Mouse (Mus musculus) adrenal gland (tissue): ENCODE measurements at regions not wholly inside any gene's neighbourhood (a gene's known extent, or its start where the extent isn't known, plus 50 kb on each side); places are given as distances from the start of the nearest gene placed in this dataset.

Source experiments
- intact Hi-C: fragments of 180-260 bp; cut with DNase I; formaldehyde crosslinking; loops from one replicate; pipeline ENCODE4 v1.15.1; 2025

DNA sequence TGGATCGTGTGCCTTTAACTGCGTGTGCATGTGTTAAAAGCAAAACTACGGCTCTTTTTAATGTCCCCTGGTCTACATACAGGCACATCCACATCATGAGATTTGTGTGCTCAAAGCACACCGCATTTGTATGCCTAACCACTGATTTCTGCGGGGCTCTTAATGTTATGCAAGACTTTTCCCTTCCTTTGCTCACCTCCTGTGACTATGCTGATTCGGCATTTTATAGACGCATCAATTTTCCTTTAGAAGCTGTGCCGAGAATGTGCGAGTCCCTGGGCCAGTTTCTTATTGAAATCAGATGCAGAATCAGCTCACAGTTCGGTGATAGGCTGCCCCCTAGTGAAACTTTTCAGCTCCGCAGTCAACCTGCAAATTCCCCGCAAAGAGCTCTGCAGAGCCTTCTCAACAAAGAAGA lies 124.1 kb upstream of the Tank start:
- intact Hi-C loops = loop anchor here (5.0 to 10.0 kb wide), 4 partner anchors 550 to 847 kb away; partner anchors contain the start of gene Itgb6

DNA sequence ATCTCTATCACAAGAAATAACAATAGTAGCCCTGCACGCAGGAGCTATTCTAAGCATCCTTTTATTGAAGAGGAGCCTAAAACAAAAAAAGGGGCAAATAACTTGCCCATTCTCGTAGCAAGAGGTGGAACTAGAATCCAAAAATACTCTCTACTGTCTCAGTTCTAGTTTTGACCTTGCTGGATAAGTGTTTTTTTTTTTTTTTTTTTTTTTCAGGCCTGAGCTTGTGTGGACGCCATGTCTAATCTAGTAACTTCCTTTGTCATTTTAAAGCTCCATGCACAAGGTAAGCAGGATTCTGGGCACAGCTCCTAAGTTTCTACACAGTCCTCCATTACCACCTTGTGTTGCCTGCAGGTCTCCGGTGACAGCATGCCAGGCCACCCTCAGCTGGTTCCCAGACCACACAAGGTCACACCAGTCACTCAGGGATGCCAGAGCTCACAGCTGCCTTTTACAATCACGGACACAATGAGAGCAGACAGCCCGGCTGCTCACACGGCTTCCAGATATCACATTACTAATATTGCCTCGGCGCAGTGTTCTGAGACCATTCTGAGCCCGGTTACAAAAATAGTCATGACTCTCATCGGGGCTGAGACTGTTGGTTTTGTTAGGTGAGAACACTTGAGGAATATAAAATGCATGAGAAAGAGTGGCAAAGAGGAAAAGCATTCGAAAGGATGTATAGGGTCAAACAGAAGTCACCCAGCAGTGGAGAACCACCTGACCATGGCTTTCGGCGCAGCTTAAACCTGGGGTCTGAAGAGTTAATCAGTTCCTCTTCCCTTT lies 124.7 kb upstream of the Tank start:
- intact Hi-C loops = loop anchor here (5.0 to 10.0 kb wide), 4 partner anchors 549 to 846 kb away; partner anchors contain the start of gene Itgb6

DNA sequence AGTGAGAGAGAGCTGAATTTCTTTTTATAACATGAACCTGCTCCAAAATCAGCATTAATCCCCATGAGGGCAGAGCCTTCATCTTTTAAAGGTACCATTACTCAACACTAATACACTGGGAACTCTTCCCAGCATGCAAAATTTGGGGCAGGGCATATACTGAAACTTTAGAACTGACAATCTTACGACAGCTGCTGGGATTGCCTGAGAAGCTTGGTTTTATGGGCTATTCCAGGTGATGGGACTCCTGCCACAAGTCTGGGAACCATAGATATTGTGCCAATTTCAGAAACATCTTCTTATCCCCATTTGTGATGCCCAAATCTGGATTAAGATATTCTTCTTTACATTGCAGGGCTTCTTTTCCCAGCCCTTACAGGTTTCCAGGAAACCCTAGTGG lies 125.8 kb upstream of the Tank start:
- intact Hi-C loops = loop anchor here (5.0 to 10.0 kb wide), 4 partner anchors 548 to 845 kb away; partner anchors contain the start of gene Itgb6

DNA sequence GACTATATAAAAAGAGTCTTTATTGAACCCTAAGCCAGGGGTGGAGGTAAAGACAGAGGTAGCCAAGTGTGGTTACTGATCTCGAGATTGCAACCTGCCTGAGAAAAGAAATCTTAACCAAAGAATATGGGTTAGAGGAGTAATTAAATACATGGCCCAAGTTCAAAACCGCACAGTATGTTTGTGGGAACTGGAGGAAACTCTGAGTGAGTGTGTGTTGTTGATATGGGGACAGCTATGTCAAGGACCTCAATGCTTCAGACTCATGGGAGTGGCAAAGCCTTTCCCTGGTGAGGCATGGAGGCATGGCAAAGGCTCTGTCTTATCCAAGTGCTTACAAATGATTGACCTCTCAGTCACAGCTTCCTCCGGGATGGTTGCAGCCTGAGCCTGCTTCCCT lies 127.7 kb upstream of the Tank start:
- intact Hi-C loops = loop anchor here (5.0 to 10.0 kb wide), 4 partner anchors 546 to 843 kb away; partner anchors contain the start of gene Itgb6

DNA sequence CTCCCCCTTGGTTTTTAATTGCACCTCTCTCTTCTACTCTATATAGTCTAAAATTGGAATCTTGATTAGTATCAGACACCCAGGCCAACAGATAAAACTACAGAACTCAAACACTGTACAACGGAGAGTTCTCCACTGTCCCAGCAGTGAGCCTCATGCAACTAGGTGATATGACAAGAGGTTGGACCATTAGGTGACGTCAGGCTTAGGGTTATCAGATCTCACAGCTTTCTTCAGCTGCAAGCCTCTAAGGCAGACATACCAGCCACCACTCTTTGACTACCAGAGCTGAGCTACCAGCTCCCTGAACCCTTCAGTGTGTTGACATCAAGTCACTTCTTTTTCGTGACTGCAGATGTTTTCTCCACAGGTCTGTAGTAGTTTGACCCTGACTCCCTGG lies 141.8 kb upstream of the Tank start:
- intact Hi-C loops = no loop called here

DNA sequence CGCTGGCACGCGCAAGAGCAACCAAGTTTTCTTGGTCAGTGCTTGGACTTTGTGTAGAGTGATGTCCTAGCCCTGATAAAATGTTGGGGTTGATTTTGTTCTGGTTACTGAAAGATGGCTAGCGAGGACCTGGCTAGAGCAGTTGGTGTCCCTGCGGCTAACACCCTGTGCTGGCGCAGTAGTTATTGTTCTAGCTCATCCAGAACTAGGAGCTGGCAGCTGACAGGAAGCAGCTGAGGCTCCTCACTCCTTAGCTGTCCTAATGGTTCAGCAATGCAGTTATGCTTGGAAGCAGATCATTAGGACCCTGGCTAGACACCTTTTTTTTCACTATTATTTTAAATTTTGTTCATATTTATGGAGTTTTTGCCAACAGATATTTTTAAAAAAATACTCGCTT lies 170.5 kb upstream of the Tank start:
- intact Hi-C loops = loop anchor here (10.0 kb wide), 1 partner anchor 663 kb away; no protein-coding TSS in a partner anchor

DNA sequence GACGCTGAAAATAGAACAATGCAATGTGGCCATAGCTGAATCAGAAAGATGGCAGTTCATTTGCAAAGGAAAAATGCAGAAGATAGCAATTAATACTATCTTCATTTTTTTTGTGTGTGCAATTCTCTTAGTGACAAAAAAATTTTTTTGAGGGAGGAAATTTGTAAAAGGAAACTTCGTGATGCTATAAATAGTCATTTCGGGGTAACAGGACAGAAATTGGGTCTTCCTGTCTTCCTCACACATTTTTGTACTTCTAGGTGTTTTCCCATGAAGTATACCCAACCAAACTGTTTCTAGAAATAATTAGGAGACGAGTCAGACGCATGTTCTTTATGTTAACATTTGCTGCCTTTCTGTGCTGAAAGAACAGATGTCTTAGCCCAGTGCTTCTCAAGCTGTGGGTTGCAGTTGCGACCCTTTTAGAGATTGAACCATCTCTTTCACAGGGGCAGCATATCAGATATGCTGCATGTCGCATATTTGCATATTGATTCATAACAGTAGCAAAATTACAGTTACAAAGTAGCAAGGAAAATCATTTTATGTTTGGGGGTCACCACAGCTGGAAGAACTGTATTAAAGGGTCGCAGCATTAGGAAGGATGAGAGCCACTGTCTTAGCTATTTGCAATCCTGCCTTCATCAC lies 172.2 kb upstream of the Tank start:
- intact Hi-C loops = loop anchor here (10.0 kb wide), 1 partner anchor 661 kb away; no protein-coding TSS in a partner anchor

DNA sequence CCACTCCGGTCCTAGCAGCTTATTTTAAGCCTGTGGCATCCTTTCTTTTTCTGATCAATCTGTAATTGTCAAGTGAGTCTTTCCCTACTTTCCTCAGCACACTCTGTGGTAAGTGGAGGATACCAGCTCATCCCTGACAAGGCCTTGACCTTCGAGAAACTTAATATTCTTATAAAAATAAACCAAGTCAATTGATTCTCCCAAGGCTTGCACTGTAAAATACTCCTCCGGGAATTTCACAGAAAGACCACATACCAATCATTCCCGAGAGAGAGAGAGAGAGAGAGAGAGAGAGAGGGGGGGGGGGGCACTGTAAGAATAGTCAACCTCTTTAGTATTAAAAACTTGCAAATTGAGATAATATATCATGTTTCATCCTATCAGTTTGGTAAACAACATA lies 173.1 kb upstream of the Tank start:
- intact Hi-C loops = loop anchor here (10.0 kb wide), 1 partner anchor 660 kb away; no protein-coding TSS in a partner anchor

DNA sequence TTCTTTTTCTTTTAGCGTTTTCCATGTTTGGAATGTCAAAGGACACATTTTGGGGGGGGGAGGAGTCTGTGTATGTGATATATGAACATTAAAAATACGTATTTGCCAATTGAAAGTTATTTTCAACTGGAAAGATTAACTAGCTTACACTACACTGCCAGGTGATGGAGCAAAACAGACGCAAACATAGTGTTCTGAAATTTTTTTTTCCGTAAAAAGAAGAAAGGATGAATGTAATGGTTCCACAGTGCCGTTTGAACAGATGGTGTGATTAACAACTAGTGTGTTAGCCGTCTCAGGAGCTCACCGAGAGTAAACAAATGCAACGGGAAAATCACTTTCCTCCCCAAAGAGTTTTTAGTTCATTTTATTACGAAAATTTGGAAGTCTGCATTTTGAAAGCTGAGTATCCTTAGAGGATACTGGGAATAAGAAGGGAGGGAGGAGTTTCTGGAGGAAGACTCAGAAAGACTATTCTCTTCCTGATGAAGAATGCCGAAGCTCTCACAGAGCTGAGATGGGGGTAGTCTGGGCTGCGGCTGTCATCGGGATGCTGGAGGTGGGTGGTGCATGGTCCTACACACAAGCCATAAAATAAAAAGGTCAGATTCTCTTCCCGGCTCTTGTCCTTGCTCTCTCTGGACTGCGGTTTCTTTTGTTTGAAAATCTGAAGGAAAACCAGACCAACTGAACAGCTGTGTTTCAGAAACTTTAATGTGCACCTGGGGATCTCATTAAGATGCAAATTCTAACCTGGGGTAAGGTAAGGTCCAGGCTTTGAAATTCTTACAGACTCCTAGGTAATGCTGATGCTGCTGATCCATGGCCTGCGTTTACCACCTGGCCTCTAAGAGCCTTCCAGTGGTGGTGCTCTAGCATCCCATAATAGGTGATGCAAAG lies 175.5 kb upstream of the Tank start:
- intact Hi-C loops = loop anchor here (2.0 to 10.0 kb wide), 5 partner anchors 106 to 658 kb away; partner anchors contain the start of gene Rbms1

DNA sequence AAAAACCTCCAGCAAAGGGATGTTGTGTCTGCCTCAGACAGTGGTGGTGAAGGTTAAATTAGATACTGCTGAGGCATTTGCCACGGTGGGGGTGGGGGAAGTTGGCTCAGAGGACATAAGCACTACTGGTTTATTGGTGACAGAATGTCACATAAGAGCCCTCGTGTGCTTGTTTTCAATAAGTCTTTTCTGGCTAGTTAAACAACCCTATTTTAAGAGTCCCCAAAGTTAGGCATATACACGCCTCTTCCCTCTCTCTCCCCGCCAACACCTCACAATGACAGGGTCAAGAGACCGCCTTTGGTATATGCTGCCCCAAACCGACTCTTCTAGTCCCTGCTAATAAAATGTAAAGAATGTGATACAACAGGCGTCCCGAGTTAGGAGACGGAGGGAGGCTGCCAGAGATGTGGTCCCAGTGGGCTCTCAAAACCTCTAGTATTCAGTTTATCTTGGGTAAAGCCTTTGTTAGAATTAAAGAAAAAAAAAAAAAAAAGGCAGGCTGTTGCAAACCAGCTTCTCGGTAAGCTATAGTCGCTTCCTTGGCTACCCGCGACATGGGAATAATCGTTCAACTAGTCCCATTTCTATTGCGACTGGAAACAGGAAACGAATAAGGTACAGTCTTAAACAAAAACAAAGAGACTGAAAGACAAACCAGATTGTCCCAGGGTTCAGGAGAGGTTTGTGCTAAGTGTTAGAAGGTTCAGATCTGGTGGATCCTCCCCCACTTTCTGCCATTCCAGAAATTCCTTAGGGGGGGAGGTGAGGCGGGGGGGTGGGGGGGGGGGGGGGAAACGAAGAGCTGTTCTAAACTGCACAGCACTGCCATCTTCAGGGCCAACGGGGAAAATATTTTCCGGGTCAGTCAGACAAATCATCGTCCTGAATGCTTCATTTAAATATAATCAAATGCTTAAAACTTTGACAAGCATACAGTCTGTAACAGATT lies 176.5 kb upstream of the Tank start:
- intact Hi-C loops = loop anchor here (2.0 to 10.0 kb wide), 5 partner anchors 105 to 657 kb away; partner anchors contain the start of gene Rbms1

DNA sequence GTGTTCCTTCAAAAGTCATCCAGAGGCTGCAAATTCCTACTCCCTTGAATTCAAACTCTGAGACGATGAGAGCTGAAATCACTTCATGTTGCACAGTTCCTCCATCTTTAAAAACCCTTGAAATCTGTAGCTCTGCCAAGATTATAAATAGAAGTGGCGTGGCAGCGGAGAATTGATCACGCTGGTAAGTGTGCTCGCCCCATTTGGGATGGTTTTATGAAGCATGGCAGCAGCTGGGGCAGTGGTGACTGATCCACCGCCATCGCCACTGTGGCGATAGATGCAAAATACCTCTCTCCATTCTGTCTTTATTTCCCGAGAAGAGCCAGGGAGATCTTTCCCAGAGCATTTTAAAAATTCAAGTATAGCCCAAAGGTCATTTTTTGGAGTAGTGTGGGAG lies 179.8 kb upstream of the Tank start:
- intact Hi-C loops = no loop called here

DNA sequence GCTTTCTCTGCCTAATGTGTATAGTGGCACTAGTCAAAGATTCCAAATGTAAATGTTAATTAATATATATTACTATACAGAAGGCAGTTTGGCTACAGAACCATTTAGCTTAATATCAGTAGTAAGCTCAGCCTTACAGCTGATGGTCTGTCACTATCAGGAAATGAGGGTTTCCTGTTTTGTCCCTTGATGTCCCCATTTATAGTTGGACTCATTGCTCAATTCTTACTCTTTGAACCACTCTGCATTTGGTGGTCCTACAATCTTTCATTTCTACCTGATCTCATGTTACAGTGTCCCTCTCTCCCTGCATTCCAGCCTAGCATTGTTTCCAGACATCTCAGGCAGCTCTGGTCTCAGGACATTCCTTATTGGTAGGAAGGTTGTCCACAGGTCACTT lies 188.8 kb upstream of the Tank start:
- intact Hi-C loops = no loop called here

DNA sequence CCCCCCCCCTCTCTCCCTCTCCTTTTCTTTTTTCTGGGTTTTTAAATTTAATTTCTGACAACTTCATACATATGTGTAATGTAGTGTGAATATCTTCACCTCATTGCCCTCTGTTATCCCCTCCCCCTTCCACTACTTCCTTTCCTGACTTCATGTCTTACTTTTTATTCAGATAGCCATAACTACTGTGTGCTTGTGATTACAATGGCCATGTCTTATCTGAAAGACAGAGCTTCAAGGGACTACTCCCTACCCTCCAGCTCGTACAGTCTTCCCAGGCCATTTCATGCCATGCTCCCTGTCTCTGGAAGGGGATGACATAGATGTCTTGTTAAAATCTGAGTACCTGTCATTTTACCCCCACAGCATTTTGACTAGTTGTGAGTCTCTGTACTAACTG lies 189.2 kb upstream of the Tank start:
- intact Hi-C loops = no loop called here

DNA sequence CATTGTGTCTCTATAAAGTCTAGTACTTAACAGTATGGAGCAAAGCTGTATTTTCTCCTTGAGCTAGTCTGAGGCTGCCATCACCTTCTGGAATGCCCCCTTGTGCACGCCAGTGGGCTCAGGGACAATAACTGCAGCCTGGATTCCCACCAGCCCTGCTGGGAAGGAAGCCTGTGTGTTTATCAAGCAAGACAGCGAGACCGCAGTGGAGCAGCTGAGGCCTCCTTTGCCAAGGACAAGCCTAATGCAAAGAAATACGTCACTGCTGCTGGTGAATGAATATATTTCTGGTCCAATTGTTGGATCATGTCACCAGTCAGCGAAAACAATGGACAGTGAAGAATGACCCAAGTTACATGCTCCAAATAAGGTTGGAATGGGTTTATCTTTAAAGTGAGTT lies 190.8 kb upstream of the Tank start:
- intact Hi-C loops = no loop called here

DNA sequence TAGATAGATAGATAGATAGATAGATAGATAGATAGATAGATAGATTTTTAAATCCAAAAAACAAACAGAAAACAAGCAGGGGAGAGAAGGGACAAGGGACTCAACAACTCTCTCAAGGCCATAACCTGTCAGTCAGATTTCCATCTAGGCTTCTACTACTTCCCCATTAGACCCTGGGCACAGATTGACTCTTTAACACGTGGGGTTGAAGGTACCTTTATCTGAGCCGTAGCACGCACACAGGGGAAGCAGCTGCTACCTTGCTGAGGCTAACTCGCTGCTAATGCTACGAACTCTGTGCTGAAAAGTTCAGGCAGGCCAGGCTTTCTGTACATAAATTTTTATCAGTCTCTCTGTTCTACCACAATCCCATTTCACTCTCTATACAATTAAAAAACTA lies 191.4 kb upstream of the Tank start:
- intact Hi-C loops = no loop called here

DNA sequence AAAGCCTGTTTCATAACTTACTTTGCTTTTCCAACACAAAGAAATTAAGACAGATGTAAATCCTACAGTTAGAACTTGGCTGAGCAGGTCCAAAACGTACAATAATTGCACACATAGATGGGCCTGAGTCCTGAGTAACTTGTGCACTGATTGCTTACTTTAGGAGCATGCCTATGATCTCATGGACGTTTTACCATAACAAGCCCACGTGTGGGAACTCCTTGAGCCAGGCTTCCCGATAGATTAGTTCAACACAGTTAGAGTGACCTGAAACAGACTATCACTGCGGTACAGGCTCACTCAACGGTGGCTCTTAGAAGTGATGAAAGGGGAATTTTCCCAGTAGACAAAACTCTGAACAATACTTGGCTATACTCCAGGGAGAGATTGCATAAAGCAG lies 193.9 kb upstream of the Tank start:
- intact Hi-C loops = no loop called here

DNA sequence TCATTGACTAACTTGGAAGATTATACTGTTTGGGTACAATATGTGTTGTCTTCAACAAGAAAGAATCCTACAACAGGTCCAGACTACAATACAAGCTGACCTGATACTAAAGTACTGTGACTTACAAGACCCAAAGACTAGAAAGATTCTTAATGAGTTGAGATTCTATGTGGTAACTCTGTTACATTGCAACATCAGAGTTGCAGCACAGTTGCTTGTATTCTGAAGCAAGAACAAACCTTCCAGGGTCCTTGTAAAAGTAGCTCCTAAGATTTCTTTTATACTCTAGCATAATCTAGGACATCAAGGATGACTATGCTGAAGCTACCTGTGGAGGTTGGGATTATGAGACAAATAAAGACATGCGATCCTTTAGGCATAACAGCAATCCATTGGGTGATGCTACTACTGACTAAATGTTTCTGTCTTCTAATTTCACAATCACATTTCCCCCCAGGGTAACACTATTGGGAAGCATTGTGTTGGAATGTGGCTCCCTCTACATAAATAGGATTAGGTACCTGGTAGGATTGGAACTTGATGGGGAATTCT lies 194.6 kb upstream of the Tank start:
- intact Hi-C loops = no loop called here

DNA sequence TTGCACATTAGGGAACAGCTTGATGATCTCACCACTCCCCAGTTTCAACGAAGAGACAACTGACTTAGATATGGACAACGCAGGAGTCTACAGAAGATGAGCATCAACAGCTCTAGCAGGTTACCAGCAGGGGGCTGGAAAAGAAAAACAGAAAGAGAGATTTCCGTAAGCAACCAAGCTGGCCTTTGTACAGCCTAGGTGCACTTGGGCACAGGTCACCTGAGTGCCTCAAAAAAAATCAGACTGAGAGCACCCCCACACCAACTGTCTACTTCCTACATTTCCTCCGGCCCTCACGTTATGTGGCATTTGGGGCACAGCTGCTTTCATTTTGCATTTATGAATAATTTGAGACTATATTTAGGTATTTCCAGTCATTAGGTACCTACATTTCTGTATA lies 199.3 kb upstream of the Tank start:
- intact Hi-C loops = no loop called here

DNA sequence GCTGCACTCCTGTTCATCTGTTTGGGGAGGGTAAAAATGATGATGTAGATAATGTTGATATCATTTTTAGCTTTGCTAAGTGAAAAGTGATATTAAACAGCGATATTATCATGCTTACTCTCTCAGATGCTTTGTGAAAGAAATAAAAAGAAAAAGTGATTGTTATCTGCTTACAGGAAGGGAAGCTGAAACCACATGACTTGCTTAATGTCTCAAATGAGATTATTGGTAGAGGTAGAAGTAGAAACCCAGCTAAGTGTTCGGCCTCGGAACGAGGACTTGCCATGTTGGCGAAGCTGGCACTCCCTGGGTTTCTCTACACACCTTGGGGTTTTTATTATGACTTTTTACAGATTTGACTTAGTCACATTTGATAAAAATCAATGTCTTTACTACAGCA lies 200.1 kb upstream of the Tank start:
- intact Hi-C loops = no loop called here

DNA sequence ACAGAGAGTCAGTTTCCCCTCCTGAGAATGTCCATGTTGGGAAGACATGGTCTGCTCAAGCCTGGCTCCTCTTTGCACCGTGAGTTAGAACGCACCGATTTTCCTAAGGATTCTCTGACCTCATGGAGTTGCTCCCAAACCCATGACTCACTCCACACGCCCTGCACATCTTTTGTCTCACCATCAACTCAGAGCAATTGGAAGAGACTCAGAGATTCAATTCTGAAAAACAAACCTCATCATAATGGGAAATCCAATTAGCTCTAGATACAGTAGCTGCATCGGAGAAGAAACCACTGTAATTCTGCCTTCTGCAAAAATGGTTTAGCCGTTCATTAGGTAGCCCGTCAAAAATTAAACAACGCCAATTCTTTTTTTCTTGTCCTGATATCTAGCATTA lies 200.6 kb upstream of the Tank start:
- intact Hi-C loops = no loop called here
